Mouse (Mus musculus) skeletal muscle tissue, adult 2 months (tissue): ENCODE results near the gene Atp8b5.

Experiments
- DNase-seq: peaks from one replicate; pipeline ENCODE4 v3.0.0-alpha.2; 2012; ENCODE audit warnings: low read depth, low spot score

Gene Atp8b5

DNA sequence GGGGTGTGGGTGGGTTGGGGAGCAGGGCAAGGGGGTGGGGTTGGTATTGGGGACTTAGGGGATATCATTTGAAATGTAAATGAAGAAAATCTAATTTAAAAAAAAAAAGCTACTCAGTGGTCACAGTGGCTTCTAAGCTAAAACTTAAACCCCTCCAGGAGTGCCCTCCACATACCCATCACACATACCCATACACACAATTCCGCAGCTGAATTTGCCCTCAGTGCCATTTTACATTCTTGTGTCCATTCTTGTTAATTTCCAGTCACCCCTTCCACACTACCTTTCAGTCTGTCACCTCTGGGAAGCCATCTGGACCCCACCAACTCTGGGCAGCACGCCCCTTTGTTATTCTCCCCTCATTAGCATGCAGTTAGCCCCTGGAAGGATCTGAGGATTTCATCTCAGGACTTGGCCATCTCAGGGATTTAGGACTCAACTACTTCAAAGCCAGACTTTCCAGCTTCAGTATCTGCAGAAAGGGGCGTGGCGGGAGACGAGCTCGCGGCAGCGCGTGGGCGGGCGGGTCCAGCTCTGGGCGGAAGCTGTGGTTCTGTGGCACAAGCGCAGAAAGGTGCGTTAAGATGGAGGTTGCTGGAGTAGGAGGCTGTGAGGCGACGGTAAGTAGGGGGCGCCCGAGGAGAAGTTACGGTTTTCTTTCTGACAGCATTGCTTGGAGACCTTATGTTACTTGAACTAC lies at the start of gene Atp8b5:
Gene Atp8b5, plus strand, starts transcription at position 537 of the 700 bp plus-strand sequence.
- DNase-seq = peak; percentile 44

DNA sequence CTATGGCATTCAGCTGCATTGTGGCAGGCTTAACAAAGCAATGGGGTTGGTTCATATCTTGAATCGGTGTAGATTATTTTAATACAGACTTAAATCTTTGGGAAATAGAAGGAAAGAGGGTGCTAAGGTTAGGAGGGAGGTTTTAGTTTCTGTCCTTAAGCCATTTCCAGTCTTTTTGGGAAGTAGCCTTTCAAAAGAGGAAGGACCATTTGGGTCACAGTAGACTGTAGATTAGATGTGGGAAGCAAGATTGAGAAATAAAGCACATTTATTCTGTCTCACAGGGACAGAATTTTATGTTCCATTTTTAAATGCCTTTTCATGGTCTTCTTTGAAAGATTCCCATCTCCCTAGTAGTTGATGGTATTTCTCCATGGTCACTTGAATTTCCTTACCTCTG lies 49.0 kb upstream of the Atp8b5 start:
- no peak for DNase-seq

DNA sequence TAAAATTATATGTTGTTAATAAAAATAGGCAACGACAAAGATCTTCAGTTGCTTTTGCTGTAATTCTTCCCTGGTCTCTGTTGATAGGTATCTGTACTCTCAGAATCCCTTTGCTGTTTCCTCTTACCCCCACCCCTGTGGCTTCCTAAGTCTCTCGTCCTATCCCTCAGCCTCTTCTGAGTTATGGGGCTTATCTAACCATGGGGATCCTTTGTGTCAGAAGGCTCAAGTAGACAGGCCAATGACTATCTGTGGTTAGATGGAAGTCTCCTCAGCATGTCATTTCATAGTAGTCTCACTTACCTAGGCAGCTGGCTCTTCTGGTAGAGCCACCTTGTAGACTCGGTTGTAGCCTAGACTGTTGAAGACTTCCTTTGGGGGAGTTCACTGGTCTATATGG lies 35.1 kb upstream of the Atp8b5 start:
- no peak for DNase-seq

DNA sequence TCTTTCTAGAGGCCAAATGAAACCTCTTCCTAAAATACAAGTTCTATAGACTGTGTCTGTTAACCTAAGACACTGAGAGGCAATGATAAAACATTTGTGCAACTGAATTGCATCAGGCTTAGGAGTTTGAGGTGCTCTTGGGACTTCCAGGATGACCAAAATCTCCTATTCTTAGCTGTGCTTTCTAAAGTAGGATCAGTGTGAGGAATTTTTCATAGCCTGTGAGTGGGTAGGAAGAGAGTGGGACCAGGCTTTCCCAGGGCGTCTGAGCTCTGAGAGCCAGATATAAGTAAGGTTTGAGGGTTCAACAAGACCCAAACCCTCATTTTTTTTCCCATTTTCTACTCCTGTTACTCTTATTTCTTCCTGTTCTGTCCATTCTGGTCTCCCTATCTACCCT lies 34.0 kb upstream of the Atp8b5 start:
- DNase-seq = no peak

DNA sequence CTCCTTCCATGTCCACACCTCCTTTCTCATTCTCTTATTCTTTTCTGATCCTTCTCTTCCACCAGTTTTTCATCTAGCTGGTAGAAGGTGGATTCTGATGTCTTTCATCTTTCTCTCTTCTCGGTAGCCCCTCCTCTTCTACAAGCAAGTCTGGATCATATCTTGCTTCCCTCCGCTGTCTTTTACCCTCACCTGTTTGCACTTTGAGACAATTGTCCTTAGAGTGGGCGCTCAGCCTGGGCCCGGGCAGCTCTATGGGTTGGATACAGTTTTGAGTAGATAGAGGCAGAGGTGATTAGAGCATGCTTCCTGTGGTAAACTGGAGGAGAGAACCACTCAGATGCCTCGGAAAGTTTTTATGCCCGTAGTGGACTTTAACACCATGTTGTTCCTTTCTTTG lies 33.5 kb upstream of the Atp8b5 start:
- DNase-seq = no peak

DNA sequence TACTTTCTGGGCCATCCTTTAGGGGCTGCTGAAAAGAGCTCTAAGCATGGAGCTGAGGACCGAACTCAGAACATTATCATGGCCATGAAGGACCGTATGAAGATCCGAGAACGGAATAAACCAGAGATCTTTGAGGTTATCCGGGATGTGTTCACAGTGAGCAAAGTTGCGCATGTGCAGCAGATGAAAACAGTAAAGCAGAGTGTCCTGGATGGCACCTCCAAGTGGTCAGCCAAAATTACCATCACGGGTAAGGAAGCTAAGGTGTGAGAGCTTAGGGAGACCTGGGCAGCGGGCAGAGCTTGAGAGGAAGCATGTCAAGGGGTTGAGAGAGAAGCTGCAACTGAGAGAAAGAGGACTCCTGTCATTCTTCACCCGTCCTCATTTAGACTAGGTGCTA lies 30.1 kb upstream of the Atp8b5 start:
- no peak for DNase-seq

DNA sequence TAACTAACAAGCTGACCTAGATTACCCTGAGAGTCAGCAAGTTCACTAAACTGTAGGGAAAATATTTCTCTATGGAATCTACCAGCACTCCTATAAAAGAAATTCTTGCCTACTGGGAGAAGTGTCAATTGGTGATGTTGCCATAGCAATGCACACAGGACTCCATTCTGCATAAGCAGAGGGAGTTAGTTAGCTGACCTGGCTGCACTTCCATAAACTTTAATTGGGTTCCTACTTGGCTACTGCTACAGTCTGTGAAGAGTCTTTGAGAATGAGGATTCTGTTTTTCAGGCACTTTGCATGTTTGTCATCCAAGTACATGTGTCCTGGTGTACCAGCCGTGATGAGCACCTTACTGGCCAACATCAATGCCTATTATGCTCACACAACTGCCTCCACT lies 26.2 kb upstream of the Atp8b5 start:
- no peak for DNase-seq

DNA sequence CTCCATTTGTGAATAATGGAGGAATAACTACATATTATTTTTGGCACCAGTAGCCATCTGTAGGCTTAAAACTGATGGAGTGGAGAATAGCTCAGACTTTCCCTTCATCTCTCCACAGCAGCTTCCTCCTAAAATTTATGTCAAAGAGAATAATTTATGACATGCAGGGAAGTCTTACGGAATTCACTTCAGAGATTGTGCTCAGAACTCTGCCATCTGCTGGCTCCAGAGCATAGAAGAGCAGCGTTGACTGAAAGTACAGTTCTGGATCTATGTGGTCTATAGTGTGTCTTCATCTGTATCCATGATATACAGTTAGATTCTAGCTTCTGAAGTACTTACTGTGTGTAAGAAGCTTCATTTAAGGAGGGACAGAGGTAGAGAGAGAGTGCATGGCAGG lies 22.9 kb upstream of the Atp8b5 start:
- DNase-seq = no peak

DNA sequence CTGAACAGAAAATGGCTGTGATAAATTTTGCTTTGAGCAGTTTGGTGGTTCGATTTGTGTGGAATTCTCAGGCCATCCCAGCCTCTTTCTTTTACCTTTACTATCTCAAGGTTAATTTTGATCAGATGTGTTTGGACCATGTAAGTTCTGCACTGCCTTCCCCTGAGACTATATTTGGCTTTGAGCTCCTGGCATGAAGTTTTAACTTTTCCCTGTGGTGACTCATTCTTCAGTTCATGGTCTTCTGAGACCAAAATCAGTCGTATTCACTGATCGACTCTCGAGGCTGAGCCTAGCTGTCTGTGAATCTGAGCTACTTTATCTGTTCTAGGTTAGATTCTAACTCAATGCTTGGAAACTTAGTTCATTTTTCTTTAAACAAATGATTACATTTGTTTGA lies 21.2 kb upstream of the Atp8b5 start:
- no peak for DNase-seq

DNA sequence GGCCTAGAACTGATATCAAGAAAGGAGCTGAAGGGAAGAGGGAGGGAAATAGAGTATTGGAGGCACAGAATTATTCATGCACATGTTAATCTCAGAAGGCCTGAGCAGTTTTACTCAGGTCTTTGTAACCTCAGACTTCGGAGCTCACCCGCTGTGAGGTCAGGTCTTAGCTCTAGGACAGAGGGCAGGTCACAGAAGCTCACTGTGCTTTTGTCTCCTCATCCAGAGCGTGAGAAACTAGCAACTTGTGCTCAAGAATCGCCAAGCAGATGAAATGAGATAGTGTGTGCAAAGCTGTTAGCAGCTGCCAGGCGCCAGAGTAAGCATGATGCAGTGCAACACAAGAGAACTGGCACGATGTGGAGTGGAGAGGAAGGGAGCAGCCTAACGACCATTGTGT lies 18.9 kb upstream of the Atp8b5 start:
- DNase-seq = no peak

DNA sequence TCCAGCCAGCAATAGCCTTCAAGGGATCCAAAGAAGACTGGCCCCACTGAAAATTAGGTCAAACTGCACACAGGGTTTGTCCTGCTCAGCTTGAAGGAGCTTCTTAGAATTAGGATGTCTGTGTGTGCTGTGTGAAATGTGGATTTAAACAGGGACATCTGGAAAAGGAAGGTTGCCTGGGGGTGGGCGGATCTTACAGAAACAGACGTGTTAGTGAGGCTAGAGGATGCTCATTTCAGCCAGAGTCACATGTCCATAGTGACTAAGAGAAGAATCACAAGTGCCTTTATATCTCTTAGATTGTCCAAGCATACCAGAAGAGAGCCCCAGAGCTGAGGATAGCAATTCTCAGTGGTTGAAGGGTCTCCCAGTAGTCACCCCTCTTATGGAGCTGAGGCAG lies 18.1 kb upstream of the Atp8b5 start:
- DNase-seq = no peak

DNA sequence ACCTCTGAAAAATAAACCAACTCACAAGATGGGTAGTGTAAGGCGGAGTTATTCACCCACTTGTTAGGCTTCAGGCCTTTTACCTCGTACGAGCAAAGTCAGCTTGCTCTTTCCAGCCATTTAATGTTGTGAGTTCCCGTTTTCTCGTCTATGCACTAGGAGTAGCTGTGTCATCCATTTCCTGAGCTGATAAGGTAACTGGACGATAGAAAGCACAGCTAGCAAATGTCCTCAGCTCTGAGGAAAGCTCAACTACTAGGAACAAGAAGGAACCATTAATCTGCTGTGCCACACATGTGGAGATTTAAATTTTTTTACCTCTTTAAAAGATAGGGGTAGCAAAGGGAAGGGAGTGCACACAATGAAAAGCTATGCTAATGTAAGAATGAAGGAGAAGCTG lies 15.7 kb upstream of the Atp8b5 start:
- no peak for DNase-seq

DNA sequence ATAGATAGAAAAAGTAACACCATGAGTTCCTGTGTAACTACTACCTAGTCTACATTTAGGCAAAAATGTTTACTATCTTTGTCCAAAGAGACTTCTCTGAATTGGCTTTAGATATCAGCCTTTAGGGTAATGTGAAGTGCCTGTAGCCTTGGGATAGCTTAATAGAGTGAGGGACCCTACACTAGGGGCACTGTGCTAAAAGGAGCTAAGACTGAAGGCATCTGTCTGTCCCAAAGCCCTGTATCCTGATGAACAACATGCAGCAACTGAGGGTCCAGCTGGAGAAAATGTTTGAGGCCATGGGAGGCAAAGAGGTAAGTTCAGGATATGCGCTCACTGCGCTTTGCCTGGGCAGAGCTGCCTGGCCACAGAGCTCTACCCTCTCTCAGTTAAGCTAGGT lies 9.9 kb upstream of the Atp8b5 start:
- DNase-seq = no peak

DNA sequence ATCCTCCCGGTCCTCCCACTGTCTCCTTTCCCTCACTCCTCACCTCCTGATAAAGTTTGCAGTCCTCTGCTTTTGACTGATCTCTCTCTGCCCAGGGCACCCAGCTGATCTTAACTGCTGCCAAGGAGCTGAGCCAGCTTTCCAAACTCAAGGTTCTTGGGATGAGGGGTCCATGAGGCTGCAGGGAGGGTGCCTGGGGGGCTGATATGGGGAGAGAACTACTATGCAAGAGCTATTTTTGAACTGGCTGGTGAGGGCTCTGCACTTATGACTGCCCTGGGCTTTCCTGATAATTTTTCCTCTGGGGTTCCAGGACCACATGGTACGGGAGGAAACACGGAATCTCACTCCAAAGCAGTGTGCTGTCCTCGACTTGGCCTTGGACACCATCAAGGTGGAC lies 8.4 kb upstream of the Atp8b5 start:
- DNase-seq = no peak

DNA sequence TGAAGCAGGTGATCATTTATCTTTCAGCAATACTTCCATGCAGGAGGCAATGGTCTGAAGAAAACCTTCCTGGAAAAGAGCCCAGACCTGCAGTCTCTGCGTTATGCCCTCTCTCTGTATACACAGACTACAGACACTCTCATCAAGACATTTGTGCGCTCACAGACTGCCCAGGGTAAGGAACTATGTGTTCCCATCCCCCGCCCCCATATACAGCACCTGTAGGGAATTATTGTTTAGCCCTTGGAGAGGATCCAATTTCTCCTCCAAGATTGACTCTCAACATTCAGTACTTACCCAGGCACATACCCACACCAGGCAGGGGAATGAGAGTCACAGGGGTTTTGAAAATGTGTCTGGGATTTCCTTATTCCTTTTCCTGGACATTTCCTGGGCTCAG lies 7.5 kb upstream of the Atp8b5 start:
- DNase-seq = no peak

DNA sequence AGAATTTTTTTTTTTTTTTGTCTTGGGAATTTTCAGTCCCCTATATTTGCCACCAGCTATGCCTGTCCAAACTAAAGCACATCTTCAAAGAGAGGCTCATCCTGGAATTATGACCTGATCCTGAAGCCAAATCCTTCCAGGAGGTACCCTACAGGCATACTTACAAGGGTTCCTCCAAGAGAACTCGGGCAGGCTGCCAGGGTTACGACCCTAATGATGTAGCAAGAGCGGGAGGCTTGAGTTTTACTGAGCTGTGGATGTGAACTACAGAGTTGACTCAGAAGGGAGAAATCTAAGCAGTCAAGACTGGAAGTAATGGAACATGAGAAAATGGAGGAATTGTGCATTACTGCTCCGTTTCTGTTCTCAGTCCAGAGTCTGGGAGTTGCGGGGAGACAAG lies 6.9 kb upstream of the Atp8b5 start:
- no peak for DNase-seq

DNA sequence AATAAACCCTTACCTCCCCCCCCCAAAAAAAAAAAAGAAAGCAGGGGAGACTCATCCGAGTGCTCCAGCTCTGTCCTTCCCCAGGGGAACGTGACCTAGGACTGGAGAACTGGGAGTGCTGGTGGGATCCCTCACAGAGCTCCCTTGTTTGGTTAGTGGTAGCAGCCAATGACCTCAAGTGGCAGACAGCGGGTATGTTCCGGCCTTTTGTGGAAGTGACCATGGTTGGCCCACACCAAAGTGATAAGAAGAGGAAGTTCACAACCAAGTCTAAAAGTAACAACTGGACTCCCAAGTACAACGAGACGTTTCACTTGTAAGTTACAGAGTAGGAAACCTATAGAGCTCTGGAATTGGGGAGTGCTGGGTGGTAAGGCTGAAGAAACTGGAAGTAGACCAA lies 4.1 kb upstream of the Atp8b5 start:
- peak; percentile 6 for DNase-seq

DNA sequence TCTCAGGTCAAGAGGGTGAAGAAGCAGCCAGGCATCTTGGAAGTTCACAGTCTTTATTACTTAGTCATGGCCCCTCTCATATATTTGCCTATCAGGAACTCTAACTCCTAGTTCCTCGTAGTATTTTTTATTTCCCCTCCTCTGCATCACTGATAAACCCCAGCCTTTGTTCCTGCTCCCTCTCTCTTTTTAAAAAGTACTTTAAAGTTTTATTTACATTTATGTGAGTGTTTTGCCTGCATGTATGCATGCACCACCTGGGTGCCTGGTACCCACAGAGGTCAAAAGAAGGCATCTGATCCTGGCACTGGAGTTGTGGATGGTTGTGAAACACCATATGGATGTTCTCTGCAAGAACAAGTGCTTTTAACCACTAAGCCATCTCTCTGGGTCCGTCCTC lies 813 bp upstream of the Atp8b5 start:
- no peak for DNase-seq

DNA sequence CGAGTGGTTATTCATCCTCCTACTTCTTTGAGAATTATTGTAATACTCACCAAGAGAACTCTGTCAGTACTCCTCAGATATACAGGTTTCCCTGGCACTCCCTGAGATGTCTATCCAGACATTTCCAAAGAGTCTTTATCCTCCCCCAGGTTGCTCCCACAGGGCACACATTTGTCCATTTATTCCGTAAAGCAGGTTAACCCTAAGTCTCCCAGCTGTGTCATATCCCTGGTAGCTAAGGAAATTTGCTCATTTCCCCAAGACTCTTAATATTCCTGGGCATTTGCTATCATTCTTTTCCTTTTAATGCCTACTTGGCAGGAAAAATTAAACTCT lies 332 bp downstream of the Atp8b5 start:
- no peak for DNase-seq

DNA sequence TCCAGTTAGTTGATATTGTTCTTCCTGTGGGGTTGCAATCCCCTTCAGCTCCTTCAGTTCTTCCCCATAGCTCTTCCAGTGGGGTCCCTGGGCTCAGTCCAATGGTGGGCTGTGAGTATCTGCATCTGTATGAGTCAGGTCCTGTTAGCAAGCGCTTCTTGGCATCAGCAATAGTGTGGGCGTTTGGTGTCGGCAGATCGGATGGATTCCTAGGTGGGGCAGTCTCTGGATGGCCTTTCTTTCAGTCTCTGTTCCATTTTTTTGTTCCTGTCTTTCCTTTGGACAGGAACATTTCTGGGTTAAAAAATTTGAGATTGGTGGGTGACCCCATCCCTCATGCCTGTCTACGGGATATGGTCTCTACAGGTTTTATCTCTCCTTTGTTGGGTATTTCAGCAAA lies 18.5 kb downstream of the Atp8b5 start:
- no peak for DNase-seq

DNA sequence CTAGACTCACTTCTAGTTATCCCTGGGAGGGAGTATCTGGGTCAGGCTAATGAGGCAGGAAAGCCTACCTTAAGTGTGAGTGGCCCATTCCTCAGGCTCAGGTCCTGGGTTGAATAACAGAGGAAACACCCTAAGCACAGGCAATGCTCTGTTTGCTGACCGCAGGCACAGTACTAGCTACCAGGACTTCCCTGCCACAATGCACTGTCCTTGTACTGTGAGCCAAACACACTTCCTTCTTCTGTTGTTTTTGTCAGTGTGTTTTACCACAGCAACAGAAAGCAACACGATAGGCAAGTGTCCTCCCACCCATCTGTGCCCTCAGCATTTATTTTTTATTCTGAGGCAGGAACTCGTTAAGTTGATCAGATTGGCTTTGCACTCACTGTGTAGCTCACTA lies 20.3 kb downstream of the Atp8b5 start:
- DNase-seq = peak; percentile 13

DNA sequence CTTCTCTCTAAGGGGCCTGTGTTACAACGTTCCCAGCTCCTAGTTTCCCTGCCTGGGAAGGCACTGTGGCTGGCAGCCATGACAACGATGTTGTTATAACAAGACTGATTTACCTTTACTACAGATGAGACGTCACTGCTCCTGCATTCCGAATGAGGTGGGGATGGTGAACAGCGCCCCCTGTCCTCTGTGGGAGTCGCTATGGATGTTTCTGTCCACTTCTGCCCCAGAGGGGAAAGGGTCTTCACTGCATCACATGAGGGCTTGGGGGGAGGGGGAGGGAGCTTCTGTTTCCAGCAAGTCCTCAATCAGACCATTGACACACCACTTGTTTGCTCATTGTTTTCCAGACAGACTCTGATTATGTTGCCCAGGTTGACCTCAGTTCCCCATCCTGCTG lies 27.0 kb downstream of the Atp8b5 start:
- no peak for DNase-seq

DNA sequence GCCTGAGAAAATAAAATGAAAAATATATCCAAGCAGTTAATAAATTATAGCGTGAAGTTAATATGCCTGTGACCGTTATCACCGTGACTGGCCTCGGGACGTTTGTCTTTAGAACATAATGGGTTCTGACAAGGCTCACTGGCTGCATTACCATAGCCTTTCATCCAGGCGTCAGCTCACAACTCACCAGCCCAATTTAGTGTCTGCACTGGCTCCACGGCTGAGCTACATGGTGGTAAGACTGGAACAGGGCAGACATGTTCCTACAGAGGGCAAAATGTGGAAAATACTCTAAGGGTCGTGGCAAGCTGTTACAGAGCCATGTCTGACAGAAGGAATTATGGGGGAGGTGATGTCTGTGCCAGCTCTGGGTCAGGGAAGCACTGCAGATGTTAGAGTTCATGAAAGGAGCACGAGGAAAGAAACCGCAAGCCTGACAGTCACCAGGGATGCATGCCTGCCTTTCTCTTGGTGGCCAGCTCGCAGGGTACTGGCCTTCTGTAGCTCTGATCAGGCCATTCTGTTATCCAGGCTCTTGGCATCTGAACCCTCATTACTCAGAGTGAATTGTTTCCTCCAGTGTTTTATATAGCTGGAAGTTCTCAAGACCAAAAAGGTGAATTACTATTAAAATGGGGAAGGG lies 42.9 kb downstream of the Atp8b5 start:
- DNase-seq = no peak

DNA sequence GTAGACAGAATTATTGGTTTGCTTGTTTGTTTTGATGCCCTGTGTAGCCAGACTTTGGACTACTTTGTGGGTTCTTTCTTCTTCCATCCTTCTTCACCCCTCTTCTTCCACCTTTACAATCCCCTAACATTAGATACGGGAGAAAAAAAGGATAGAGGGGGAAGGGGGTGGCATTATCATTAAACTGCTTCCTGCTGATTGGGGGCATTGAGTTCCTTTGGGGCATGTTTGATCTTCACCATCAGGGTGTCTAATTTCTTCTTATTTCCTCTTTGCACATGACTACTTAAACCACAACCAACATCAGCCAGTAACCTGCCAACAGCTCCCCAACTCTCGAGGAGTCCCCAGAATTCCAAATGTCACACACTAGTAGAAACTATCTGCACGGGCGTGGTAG lies 54.6 kb downstream of the Atp8b5 start:
- no peak for DNase-seq
